7 mouse cellular contexts compared by ENCODE assay signal in the genomic region with DNA sequence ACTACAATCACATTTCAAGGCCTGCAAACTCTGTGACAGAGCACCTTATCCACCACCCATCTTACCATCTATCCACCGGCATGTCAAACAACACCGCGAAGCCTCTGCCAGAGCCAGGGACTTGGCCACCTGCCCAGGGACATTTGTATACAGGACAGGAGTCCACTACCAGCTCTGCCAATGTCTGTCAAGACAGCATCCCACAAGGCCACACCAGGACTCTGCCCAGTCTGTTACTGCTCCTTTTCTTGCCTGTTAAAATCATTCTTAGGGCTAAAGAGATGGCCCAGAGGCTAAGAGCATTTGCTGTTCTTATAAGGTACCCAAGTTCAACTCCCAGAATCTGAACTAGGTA. TPM values are rescaled to one million over a fixed set of nuclear protein-coding genes. Genes with fewer than 3 reads are reported as not detected.
DNase-seq lines count a peak whose midpoint lies in the region; ATAC-seq lines count a peak whose summit lies in the region.

No protein-coding gene starts in this region.

- 64% methylated on average over 3 of the region's 3 CpGs for WGBS in neural tube, embryonic 13.5 days

- no peak overlapping the region for H3K9ac ChIP-seq in neural tube, embryonic 13.5 days

- no peak overlapping the region for H3K4me2 ChIP-seq in neural tube, embryonic 13.5 days

- H3K36me3 ChIP-seq in neural tube, embryonic 13.5 days, result no peaks in the 10 kb centered on the region

- H3K27ac ChIP-seq in neural tube, embryonic 13.5 days (replicated peaks), result peak overlapping the region; percentile 38; the same call in 1 of the 2 replicates

- no peak overlapping the region for H3K4me3 ChIP-seq in neural tube, embryonic 13.5 days

- DNase-seq in neural tube, embryonic 10.5 days (ENCODE audit: extremely low spot score, low spot score), result no peak
- peak; percentile 57 for DNase-seq in cerebellum, adult 18-20 months
- peak; percentile 13 to 43 for DNase-seq in heart, adult 9 months (ENCODE audit: low spot score in 2 of 2)
- DNase-seq in lung, postnatal 14 days, result peak; percentile 8
- no peak for DNase-seq in thymus, postnatal 14 days
- no peak for DNase-seq in yolk sac, embryonic 10.5 days (ENCODE audit: low spot score)

- H3K4me1 ChIP-seq in neural tube, embryonic 13.5 days (replicated peaks), result peaks cover 16% of the 10 kb centered on the region

- peak; percentile 28 for ATAC-seq in neural tube, embryonic 13.5 days (ENCODE audit: low read depth)

- no peaks in the 10 kb centered on the region for H3K27me3 ChIP-seq in neural tube, embryonic 13.5 days

- no peaks in the 10 kb centered on the region for H3K9me3 ChIP-seq in neural tube, embryonic 13.5 days

RNA-seq across cellular contexts. Expression of a gene that starts 53.4 kb away (rescaled TPM):
- polyA plus RNA-seq in neural tube, embryonic 13.5 days (2015; fragmentation: Nextera tagmentation; extraction: Ambion mirVana), result 1.6 and 1.9 TPM in 2 replicates

Comparison
In these comparisons a context has a peak if more than half of its experiments do, and no peak if none do; other contexts are left out.
1. DNase-seq: peak in cerebellum, adult 18-20 months (2 of 2), heart, adult 9 months (2 of 2) and lung, postnatal 14 days (single experiment); none in neural tube, embryonic 10.5 days (single experiment), thymus, postnatal 14 days (single experiment) and yolk sac, embryonic 10.5 days (single experiment).